Mouse (Mus musculus) liver, adult 2 months (tissue): Measurements from ENCODE around the gene Pabpc4. TPM values are rescaled to one million over a fixed set of nuclear protein-coding genes. Genes with fewer than 3 reads are reported as not detected.
A peak's percentile ranks its signal among the peaks of the same experiment; 100 is the strongest.

Experiments
- DNase-seq: peaks from one replicate; pipeline ENCODE4 v3.0.0-alpha.2; 2011; ENCODE audit warnings: low read depth, low spot score; ENCODE audit errors: extremely low read depth
- H3K27ac ChIP-seq: fragments of 200-500 bp; replicated peaks from 2 replicates; pipeline ENCODE4 v1.5.1; 2012; ENCODE audit warnings: low read depth, mild to moderate bottlenecking, control low read depth, inconsistent platforms, low read length; ENCODE audit not compliant: insufficient read depth
- H3K27me3 ChIP-seq: fragments of 200-500 bp; 2 replicates; pipeline ENCODE4 v1.6.1; 2012; ENCODE audit warnings: mild to moderate bottlenecking, moderate library complexity, low read length, inconsistent platforms; ENCODE audit not compliant: control insufficient read depth, insufficient read depth
- H3K36me3 ChIP-seq: fragments of 200-500 bp; 2 replicates; pipeline ENCODE4 v1.6.1; 2012; ENCODE audit warnings: low read length, inconsistent platforms; ENCODE audit not compliant: control insufficient read depth, insufficient read depth
- H3K4me1 ChIP-seq: fragments of 200-500 bp; 2 replicates; pipeline ENCODE4 v1.6.1; 2011; ENCODE audit warnings: low read length; ENCODE audit not compliant: control insufficient read depth, insufficient read depth
- H3K4me3 ChIP-seq: fragments of 200-500 bp; 2 replicates; pipeline ENCODE4 v1.5.1; 2011; ENCODE audit warnings: low read depth, mild to moderate bottlenecking, control low read depth, low read length, moderate library complexity; ENCODE audit not compliant: insufficient read depth
- H3K79me2 ChIP-seq: fragments of 200-500 bp; 2 replicates; pipeline ENCODE4 v1.6.1; 2012; ENCODE audit warnings: inconsistent platforms, mild to moderate bottlenecking, low read length, moderate library complexity; ENCODE audit not compliant: control insufficient read depth, insufficient read depth
- H3K9ac ChIP-seq: fragments of 200-500 bp; 2 replicates; pipeline ENCODE4 v1.6.1; 2012; ENCODE audit warnings: low read depth, mild to moderate bottlenecking, control low read depth, inconsistent platforms, low read length
- CTCF ChIP-seq: fragments of 200-500 bp; IDR thresholded peaks from 2 replicates; pipeline ENCODE4 v1.5.1; 2011; ENCODE audit warnings: low read depth, low read length, control low read depth
- POLR2A ChIP-seq: fragments of 200-500 bp; IDR thresholded peaks from 2 replicates; pipeline ENCODE4 v1.6.1; 2011; ENCODE audit warnings: low read length, control low read depth; ENCODE audit not compliant: insufficient read depth; ENCODE audit errors: extremely low read depth
- WGBS: fragments of 180-500 bp; shearing (Covaris S2); methylation state at CpG from one replicate; pipeline ENCODE4 v1.1.7; 2018; 5-methylcytosine and 5-hydroxymethylcytosine counted together
- polyA plus RNA-seq: library from polyadenylated mRNA; depleted of rRNA; stranded (reverse); fragments of >200 nt; gene quantifications from 2 replicates; pipeline ENCODE4 v1.2.3, GENCODE M21; 2012; rRNA removed
- total RNA-seq: library from RNA; depleted of rRNA; stranded (reverse); fragments of >200 nt; gene quantifications from 2 replicates; pipeline ENCODE4 v1.2.3, GENCODE M21; 2014; rRNA removed

Pabpc4 gene
- total and polyA plus RNA-seq, 2 experiments = 25.3 to 54.4 TPM

- 0 out of 2 replicates have a peak overlapping the region, but pooled peaks have one; percentile 1 for H3K9ac ChIP-seq
- H3K4me3 ChIP-seq = peak overlapping the region; percentile 68; the same call in 1 of the 2 replicates
- H3K36me3 ChIP-seq = no peaks in the 10 kb centered on the region
- H3K27ac ChIP-seq = no peak overlapping the region
- no peaks in the 10 kb centered on the region for H3K79me2 ChIP-seq
- peaks cover 15% of the 10 kb centered on the region for H3K27me3 ChIP-seq
- peaks cover 2% of the 10 kb centered on the region; the same call in 1 of the 2 replicates for H3K4me1 ChIP-seq
- TF ChIP-seq POLR2A (no peak), CTCF (no peak)
- 4% methylated on average over 43 of the region's 43 CpGs for WGBS
- no peak for DNase-seq
Measured at GRCm38 (mm10) chr4:123342091-123342641, 80.0 kb downstream of the Pabpc4 start.

DNA sequence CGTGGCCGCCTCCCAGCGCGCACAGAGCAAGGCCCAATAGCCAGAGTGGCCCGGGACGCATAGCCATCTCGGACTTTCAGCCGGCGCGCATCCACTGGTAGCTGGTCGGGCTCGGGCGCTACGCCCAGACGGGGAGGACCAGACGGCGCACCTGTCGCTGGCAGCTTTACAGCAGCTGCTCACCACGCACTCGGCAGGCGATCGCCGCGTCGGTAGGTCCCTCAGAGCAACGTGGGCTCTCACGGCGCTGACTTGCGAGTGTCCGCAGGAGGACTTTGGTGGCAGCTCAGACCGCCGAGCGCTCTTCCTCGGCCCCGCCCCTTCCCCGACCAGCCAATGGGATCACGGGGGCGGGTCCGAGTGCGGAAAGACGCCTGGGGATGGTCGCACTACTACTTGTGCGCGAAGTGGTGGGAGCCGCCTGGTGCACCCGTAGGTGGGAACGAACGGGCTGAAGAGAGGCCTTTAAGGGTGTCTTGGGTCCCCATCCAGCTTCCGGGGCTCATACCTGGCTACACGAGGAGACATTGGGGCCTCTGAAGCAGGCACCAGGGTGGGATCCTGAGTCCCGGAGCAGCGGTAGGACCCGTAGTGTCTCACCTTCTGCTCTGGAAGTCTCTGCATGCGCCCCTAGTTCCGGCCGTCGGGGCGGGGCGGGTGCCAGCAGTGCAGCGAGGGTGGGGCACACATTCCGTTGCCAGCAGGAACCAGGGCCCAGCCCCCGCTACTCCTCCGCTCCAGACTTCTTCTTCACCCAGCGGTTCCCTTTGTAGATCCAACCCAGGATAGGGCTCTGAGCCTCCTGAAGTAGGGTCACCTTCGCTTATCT lies 80.7 kb downstream of the Pabpc4 start, which contains the start of gene Bmp8a:
Gene Bmp8a (minus strand): TSS at position 611 of the 829 bp plus-strand sequence.
- TF ChIP-seq CTCF (no peak), POLR2A (no peak)
- Histone ChIP-seq H3K4me3 (peak within 1 kb of the TSS; percentile 68), H3K4me1 (peaks cover 2% of the 10 kb centered on the region; the same call in 1 of the 2 replicates), H3K36me3 (no peaks in the 10 kb centered on the region), H3K27me3 (peaks cover 15% of the 10 kb centered on the region), H3K79me2 (no peaks in the 10 kb centered on the region), H3K9ac (0 out of 2 replicates have a peak within 1 kb of the TSS, but pooled peaks have one; percentile 37), H3K27ac (no peak within 1 kb of the TSS)
- 2% methylated on average over 65 of the region's 65 CpGs for WGBS
- peak; percentile 6 for DNase-seq

- WGBS = 12% methylated on average over 6 of the region's 6 CpGs
- Histone ChIP-seq H3K36me3 (no peaks in the 10 kb centered on the region), H3K4me1 (peaks cover 2% of the 10 kb centered on the region; the same call in 1 of the 2 replicates), H3K4me3 (peak overlapping the region; percentile 68; the same call in 1 of the 2 replicates), H3K27ac (no peak overlapping the region), H3K27me3 (peaks cover 15% of the 10 kb centered on the region), H3K79me2 (no peaks in the 10 kb centered on the region), H3K9ac (no peak overlapping the region)
- TF ChIP-seq POLR2A (no peak), CTCF (no peak)
- no peak for DNase-seq
Measured at GRCm38 (mm10) chr4:123343471-123343789, 81.3 kb downstream of the Pabpc4 start.

Other genes starting within 250 kb of the Pabpc4 start
- gene Trit1, start 245.8 kb upstream of the Pabpc4 start, total RNA-seq = 9.2 and 11.2 TPM in 2 replicates
- gene Trit1, start 245.8 kb upstream of the Pabpc4 start, polyA plus RNA-seq = 3.2 and 4.3 TPM in 2 replicates
- not detected in 2 replicates for gene Bmp8b, start 157.2 kb upstream of the Pabpc4 start, total RNA-seq
- gene Bmp8b, start 157.2 kb upstream of the Pabpc4 start, polyA plus RNA-seq = 0.02 and 0.16 TPM in 2 replicates
- not detected in 2 replicates for gene Oxct2b, start 146.1 kb upstream of the Pabpc4 start, total RNA-seq
- not detected in 2 replicates for gene Oxct2b, start 146.1 kb upstream of the Pabpc4 start, polyA plus RNA-seq
- 15.2 and 17.2 TPM in 2 replicates for gene Ppie, start 122.4 kb upstream of the Pabpc4 start, total RNA-seq
- 7.7 and 8.7 TPM in 2 replicates for gene Ppie, start 122.4 kb upstream of the Pabpc4 start, polyA plus RNA-seq
- gene Hpcal4, start 79.1 kb upstream of the Pabpc4 start, total RNA-seq = 0.20 TPM in 1 of 2 replicates, not detected in the other
- gene Hpcal4, start 79.1 kb upstream of the Pabpc4 start, polyA plus RNA-seq = not detected in 2 replicates
- 0.20 TPM in 1 of 2 replicates, not detected in the other for gene Nt5c1a, start 60.8 kb upstream of the Pabpc4 start, total RNA-seq
- not detected in 2 replicates for gene Nt5c1a, start 60.8 kb upstream of the Pabpc4 start, polyA plus RNA-seq
- gene Heyl, start 28.8 kb upstream of the Pabpc4 start, total RNA-seq = 0.28 and 0.60 TPM in 2 replicates
- 1.0 and 1.4 TPM in 2 replicates for gene Heyl, start 28.8 kb upstream of the Pabpc4 start, polyA plus RNA-seq
- gene Oxct2a, start 61.3 kb downstream of the Pabpc4 start, total RNA-seq = not detected in 2 replicates
- gene Oxct2a, start 61.3 kb downstream of the Pabpc4 start, polyA plus RNA-seq = not detected in 2 replicates
- not detected in 2 replicates for gene Bmp8a, start 80.9 kb downstream of the Pabpc4 start, total RNA-seq
- gene Bmp8a, start 80.9 kb downstream of the Pabpc4 start, polyA plus RNA-seq = not detected in 2 replicates